Mouse (Mus musculus): ENCODE data around the gene Oscp1. TPM values are rescaled to one million over a fixed set of nuclear protein-coding genes. Genes with fewer than 3 reads are reported as not detected.

The Oscp1 gene
- total and polyA plus RNA-seq, 3 experiments, result 3.9 to 6.7 (median 5.0) TPM

DNA sequence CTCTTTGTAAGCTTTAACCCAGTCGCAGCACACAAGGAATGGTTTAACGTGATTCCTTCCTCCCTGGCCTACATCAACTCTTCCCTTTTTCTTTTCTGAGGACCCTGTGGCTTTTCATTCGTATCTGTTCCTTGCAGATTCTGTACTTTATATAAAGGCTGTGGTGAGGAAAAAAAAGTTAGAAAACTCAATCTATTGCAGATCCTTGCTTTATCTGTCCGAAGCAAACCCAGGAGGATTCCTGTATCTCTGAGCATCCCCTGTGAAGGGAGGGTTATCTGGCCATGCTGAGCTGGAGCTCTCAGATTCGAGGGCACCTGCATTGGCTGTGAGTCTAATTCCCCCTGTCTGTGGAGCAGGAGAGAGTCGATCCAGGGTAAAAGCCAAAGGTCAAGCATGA is 10.5 kb downstream of the Oscp1 start:
- dilution Hi-C loops (cut with MboI; ENCODE audit: extremely low pct_ligation_motif_present, extremely low pct_unique_long_range_greater_than_20kb, low sequenced_read_pairs), result no loop called here
- TF ChIP-seq PAX5 (IDR thresholded peaks at IDR 0.05; ENCODE audit: low read length) (no peak), MYC (IDR thresholded peaks at IDR 0.05; ENCODE audit: low read depth, low read length) (no peak), SIN3A (IDR thresholded peaks at IDR 0.05; ENCODE audit: low read length) (no peak), UBTF (IDR thresholded peaks at IDR 0.05; ENCODE audit: low read depth, low read length) (no peak), ZKSCAN1 (IDR thresholded peaks at IDR 0.05; ENCODE audit: borderline replicate concordance, low read depth, low read length) (no peak), MAX (IDR thresholded peaks at IDR 0.05; ENCODE audit: low read length) (no peak), ETS1 (conservative IDR thresholded peaks at IDR 0.05; ENCODE audit: low read depth, low read length) (no peak), TBP (conservative IDR thresholded peaks at IDR 0.05; ENCODE audit: low read depth, low read length) (no peak), EP300 (IDR thresholded peaks at IDR 0.05; ENCODE audit: low read length) (no peak), ELF1 (IDR thresholded peaks at IDR 0.05; ENCODE audit: low read depth, low read length) (no peak), POLR2A (IDR thresholded peaks at IDR 0.05; ENCODE audit: low read depth, low read length) (no peak), NRF1 (IDR thresholded peaks at IDR 0.05; ENCODE audit: low read depth, low read length) (no peak), IRF4 (IDR thresholded peaks at IDR 0.05; ENCODE audit: low read depth, low read length) (no peak), MAZ (IDR thresholded peaks at IDR 0.05; ENCODE audit: low read depth, low read length) (no peak), BHLHE40 (IDR thresholded peaks at IDR 0.05; ENCODE audit: low read depth, low read length) (no peak), JUND (conservative IDR thresholded peaks at IDR 0.05; ENCODE audit: low read depth, low read length) (no peak), CTCF (conservative IDR thresholded peaks at IDR 0.05 in 1 of 2, IDR thresholded peaks at IDR 0.05 in 1 of 2; ENCODE audit: low read depth in 2 of 2, low read length in 2 of 2) (no peak), KAT2A (IDR thresholded peaks at IDR 0.05; ENCODE audit: insufficient replicate concordance, low read length) (no peak), CHD1 (IDR thresholded peaks at IDR 0.05; ENCODE audit: low read depth, low read length) (no peak)

DNA sequence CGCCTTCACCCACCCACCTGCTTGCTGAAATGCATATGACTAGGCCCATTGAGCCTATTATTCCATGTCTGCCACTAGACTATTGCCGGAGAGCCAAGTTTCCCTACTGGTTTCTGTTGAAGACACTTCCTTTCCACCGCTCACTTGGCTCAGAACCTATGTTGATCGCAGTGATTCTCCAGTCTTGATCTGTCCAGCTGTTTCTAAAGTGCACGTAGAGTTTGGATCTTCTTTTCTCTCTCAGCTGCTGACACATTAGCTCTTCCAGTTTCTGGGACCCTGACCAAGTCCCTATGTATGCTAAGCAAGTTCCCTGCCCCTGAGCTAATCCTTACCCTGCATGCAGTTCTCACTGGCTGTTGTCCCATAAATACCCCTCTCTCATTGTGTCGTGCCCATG is 19.5 kb downstream of the Oscp1 start:
- Histone ChIP-seq H3K9me3 (replicated peaks; ENCODE audit: low read length) (no peaks in the 10 kb centered on the region), H3K4me3 (replicated peaks in 1 of 3; ENCODE audit: low read depth in 2 of 3, low read length in 2 of 3, poor library complexity in 1 of 3) (no peak overlapping the region), H3K79me2 (replicated peaks; ENCODE audit: control insufficient read depth, extremely low read depth, insufficient read depth, poor library complexity, severe bottlenecking) (no peaks in the 10 kb centered on the region), H3K27me3 (replicated peaks) (no peaks in the 10 kb centered on the region), H3K4me1 (ENCODE audit: control insufficient read depth in 1 of 2, insufficient read depth in 2 of 2) (peaks cover 0 to 4% of the 10 kb centered on the region in 2 experiments; a peak in 3 of 4 replicates), H3K36me3 (replicated peaks in 1 of 2; ENCODE audit: control insufficient read depth in 1 of 2, insufficient read depth in 1 of 2, low read length in 1 of 2) (no peaks in the 10 kb centered on the region), H3K27ac (ENCODE audit: insufficient read depth, low read depth) (no peak overlapping the region), H3K4me2 (ENCODE audit: insufficient read depth, low read depth, poor library complexity, severe bottlenecking) (no peak overlapping the region), H3K9ac (ENCODE audit: insufficient read depth, low read depth) (no peak overlapping the region)
- dilution Hi-C loops (cut with MboI; ENCODE audit: extremely low pct_ligation_motif_present, extremely low pct_unique_long_range_greater_than_20kb, low sequenced_read_pairs), result no loop called here
- in situ Hi-C loops (cut with MboI; ENCODE audit: low pct_ligation_motif_present, low pct_unique_long_range_greater_than_20kb, low sequenced_read_pairs), result loop anchor here (5.0 kb wide), 1 partner anchor 34 kb away; no protein-coding TSS in a partner anchor
- TF ChIP-seq E2F4 (IDR thresholded peaks at IDR 0.05; ENCODE audit: insufficient replicate concordance, low read depth, low read length) (no peak), ETS1 (conservative IDR thresholded peaks at IDR 0.05; ENCODE audit: low read depth, low read length) (no peak), MYC (IDR thresholded peaks at IDR 0.05; ENCODE audit: low read depth, low read length) (no peak), BHLHE40 (IDR thresholded peaks at IDR 0.05; ENCODE audit: low read depth, low read length) (no peak), HCFC1 (IDR thresholded peaks at IDR 0.05; ENCODE audit: low read depth, low read length) (no peak), JUN (IDR thresholded peaks at IDR 0.05; ENCODE audit: insufficient read depth, low read depth, low read length) (no peak), IRF4 (IDR thresholded peaks at IDR 0.05; ENCODE audit: low read depth, low read length) (no peak), EP300 (IDR thresholded peaks at IDR 0.05; ENCODE audit: low read length) (no peak), POLR2AphosphoS2 (IDR thresholded peaks at IDR 0.05; ENCODE audit: low read depth, low read length) (no peak), UBTF (IDR thresholded peaks at IDR 0.05; ENCODE audit: low read depth, low read length) (no peak), MAFK (IDR thresholded peaks at IDR 0.05; ENCODE audit: insufficient replicate concordance, low read length) (no peak), CHD2 (IDR thresholded peaks at IDR 0.05; ENCODE audit: low read length) (no peak)
- DNase-seq (ENCODE audit: extremely low read depth), result no peak

More for the DNA sequence above, 10.5 kb downstream of the Oscp1 start:
- Histone ChIP-seq H3K4me1 (ENCODE audit: control insufficient read depth in 1 of 2, insufficient read depth in 2 of 2) (peaks cover 5 to 10% of the 10 kb centered on the region in 2 experiments; a peak in 3 of 4 replicates), H3K4me3 (replicated peaks in 1 of 3; ENCODE audit: low read depth in 2 of 3, low read length in 2 of 3, poor library complexity in 1 of 3) (no peak overlapping the region), H3K9me3 (replicated peaks; ENCODE audit: low read length) (peaks cover 3% of the 10 kb centered on the region), H3K4me2 (ENCODE audit: insufficient read depth, low read depth, poor library complexity, severe bottlenecking) (no peak overlapping the region), H3K27me3 (replicated peaks) (no peaks in the 10 kb centered on the region), H3K36me3 (replicated peaks in 1 of 2; ENCODE audit: control insufficient read depth in 1 of 2, insufficient read depth in 1 of 2, low read length in 1 of 2) (no peaks in the 10 kb centered on the region), H3K9ac (ENCODE audit: insufficient read depth, low read depth) (no peak overlapping the region), H3K27ac (ENCODE audit: insufficient read depth, low read depth) (no peak overlapping the region), H3K79me2 (replicated peaks; ENCODE audit: control insufficient read depth, extremely low read depth, insufficient read depth, poor library complexity, severe bottlenecking) (no peaks in the 10 kb centered on the region)
- in situ Hi-C loops (cut with MboI; ENCODE audit: low pct_ligation_motif_present, low pct_unique_long_range_greater_than_20kb, low sequenced_read_pairs), result no loop called here
- DNase-seq (ENCODE audit: extremely low read depth), result no peak
